Mouse (Mus musculus): ENCODE data around the gene Gm49776.

Gene Gm49776

DNA sequence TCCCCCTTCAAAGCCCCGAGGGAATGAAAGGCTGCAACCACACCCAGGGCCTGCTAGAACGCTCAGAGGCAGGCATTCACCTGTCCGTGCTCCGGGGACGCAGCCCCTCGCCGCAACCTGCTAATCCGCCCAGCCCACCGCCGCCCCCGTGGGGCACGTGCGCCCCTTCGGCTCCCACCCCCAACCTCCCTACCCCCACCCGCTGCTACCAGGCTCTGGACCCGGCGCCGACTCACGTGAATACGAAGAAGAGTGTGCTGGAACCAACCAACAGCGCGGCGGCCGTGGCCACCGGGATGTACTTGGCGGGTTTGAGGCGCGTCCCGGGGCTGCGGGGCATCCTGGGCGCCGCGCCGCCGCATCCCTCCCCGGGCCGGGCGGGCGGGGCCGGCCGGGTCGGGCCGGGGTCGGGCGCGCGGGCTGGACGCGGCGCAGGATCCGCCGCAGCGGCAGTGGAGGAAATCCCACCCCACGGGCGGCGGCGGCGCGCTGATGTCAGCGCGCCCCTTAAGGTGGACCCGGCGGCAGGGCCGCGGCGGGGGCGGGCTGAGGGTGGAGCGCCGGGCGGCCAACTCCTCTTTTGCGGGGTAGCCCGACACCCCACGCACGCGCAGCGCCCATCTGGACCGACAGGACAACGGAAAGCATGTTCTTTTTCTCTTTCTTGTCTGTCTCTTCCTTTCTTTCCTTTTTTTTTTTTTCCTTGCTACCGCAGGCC is 23.3 kb downstream of the Gm49776 start, which contains the start of gene Zdhhc8:
TSS of gene Zdhhc8 (minus strand) at position 466 of the 718 bp plus-strand sequence.
- peak; percentile 38 to 68 for DNase-seq (ENCODE audit: low spot score in 2 of 2)

DNA sequence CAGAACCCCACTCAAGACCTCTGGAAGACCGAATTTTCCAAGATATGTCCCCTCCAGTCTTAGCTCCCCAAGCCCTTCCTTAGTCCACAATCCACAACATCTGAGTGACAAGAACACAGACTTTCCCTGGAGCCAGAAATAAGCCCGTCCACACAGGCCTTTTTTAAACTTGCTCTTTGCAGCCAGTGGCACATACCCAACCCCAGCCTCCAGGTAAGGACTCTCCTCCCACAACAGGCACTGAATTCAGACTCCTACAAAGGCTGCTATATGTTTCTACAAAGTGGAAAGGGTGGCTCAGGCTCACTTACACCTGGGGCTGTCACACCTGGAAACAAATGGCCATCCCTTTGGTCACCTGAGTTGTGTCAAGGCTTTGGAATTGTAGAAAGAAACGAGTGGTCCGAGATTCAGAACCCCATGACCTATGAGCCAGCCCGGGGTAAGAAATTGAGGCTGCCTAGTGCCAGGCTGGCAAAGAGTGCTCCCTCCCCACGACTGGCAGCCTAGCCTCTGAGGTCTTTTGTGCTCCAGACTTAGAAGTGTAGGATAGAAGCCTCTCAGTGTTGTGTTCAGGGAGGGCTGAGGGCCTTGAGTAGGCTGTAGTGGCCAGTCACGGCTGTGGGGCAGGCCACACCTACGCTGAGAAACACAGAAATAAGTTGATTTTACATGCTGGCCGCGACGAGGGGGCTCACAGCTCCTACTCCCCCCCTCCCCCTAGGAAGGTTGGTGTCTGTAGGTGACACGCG is 24.0 kb downstream of the Gm49776 start:
- DNase-seq (ENCODE audit: low spot score in 2 of 2): no peak

DNA sequence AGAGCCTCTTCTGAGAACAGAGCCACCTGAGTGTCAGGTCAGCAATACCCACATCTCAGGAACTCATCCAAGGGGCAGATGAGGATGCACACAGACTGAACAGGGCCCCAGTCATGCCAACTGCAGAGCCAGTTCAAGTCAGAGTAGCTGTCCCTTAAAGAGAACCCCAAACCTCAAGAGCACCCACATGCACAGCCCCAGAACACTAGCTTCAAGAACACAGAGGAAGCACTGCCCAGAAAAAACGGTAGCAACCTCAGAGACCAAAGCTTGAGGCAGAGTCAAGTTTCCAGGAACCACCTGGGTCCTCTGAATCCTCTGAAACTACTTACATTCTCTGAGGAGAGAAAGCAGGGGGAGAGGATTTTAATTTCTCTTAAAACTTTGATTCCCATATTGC is 24.7 kb downstream of the Gm49776 start:
- no peak for DNase-seq (ENCODE audit: low spot score in 2 of 2)

DNA sequence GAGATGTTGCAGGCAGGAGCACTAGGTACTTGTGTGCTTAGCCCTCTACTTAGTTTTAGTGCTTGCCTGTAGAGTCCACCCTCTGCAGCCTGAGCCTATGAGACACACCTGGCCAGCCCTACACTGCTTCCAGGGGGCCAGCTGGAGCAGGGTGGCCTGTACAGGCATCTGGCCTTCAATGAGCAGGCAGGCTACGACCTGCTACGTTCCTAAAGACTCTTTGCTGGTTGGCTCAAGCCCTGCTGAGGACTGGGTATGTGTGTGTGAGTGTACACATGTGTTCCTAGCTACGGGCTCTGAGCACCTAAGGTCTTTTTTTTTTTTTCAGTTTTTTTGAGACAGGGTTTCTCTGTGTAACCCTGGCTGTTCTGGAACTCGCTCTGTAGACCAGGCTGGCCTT is 26.7 kb downstream of the Gm49776 start:
- DNase-seq (ENCODE audit: low spot score in 2 of 2): no peak

DNA sequence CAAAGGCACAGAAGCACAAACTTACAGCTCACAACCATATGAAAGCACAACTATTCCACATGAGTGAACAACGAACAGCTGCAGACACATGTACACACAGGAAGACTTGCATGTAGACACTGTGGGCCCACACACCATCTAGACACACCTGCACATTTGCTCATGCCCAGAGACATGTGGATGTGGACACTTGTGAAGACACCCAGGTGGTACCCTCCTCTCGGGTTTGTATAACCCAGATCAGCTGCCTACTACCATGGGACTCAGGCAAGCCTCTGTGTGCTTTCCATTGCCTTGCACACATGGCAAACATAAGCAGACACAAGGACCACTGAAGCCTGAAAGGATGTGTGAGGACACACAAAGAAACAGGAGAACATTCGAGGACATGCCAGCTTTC is 27.1 kb downstream of the Gm49776 start:
- no peak for DNase-seq (ENCODE audit: low spot score in 2 of 2)

DNA sequence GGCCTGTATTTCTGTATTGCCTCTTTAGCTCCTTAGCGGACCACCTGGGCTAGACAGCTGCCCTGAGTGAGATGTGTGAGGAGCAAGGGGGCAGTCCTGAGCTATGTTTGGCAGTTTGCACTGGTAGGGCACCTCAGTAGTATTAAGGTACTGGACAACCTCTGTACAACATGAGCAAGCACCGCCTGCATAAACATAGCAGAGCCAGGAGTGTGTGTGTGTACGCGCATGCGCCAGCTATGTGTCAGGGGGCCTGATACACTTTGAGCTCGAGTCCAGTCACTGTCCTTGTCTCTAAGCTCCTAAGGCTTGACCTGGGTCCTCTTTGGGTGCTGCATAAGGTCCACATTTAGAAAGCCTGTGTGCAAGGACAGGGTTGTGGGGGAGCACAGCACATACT is 27.5 kb downstream of the Gm49776 start:
- no peak for DNase-seq (ENCODE audit: low spot score in 2 of 2)

DNA sequence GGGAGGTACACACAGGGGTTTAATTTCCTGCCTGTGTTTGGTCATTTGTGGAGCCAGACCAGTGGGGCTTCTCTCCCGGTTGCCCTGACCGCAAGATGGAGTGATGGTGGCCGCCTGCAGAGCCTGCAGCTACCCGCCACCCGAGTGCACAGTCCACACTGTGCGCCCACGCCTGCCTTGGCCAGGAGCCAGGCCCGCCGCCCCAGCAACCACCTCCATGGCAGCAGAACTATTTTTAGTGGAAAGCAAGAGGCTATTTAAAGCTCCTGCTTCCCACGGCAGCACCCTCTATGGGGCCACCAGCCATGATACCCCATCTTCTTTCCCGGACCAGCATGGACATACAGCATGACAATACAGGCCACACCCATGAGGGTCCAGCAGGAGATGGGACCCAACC is 28.5 kb downstream of the Gm49776 start:
- DNase-seq (ENCODE audit: low spot score in 2 of 2): no peak

DNA sequence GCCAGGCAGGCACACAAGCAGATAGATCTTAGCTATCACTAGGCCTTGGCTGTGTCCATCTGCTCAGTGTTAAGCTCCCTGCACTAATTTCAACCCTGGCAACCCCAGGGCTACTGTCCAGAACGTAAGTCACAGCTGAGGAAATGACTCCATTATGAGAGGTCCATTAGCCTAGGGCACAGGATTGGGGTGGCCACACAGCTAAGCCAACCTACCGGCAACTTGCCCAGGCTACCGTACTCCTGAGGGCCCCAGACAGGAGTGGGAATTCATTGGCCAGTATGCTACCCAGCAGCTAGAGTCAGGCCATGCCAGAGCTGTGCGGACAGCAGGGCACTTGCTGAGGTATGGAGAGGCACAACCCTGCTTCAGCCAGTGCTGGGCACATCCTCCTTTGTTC is 29.3 kb downstream of the Gm49776 start:
- DNase-seq (ENCODE audit: low spot score in 2 of 2): no peak

DNA sequence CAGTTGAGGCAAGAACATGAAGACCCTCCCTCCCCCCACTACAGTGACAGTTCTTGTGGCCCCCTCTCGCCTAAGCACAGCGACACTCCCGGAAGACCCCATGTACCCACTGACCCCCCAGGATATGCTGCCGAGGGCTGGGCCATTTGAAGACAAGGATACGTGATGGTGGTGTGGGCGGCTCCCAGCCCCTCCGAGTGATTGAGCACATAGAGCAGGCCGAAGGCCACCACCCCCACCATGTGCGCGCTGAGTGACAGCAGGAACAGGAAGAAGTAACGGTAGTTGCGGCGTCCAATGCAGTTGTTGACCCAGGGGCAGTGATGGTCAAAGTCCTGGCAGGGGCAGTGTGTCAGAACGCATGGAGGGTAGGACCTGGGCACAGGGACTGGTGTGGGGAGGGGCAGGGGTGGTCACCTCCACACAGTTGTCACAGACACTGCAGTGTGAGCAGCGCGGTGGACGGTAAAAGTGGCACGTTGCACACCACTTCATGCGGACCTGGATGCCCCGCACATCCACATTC is 30.2 kb downstream of the Gm49776 start:
- no peak for DNase-seq (ENCODE audit: low spot score in 2 of 2)

DNA sequence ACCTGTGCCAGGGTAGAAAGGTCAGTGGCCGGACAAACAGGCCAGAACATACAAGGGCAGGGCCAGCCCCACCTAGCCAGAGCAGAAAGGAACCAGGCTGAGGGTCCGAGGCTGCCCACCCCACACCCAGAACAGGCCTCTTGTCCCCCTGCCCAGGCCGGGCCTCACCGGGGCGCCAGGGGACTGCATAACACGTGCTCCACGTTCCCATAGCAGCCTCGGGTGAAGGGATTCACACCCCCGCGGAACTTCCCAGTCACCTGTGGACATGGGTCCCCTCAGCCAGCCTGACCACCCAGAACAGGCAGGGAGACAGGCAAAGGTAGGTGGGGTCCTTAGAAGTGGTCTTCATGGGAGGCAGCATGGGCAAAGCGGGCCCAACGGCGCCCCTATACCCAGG is 30.9 kb downstream of the Gm49776 start:
- DNase-seq (ENCODE audit: low spot score in 2 of 2): no peak

DNA sequence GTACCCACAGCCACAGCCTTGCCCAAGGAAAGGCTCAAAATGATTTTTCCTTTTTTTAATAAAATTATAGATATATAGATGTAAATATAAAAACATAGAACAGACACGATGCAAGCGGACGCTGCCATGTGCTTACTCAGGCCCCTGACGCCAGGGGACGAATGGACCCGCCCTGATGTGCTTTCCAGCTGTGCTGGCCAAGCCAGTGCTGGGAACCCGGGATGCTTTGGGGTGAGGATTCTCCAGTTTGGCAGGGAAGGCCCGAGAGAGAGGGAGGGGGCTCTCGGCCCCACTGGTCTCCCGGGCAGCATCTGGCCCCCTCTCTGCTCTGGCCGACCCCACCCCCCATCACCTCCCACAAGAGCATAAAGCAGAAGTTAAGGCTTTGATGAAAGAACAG is 35.9 kb downstream of the Gm49776 start:
- DNase-seq (ENCODE audit: low spot score in 2 of 2): no peak

DNA sequence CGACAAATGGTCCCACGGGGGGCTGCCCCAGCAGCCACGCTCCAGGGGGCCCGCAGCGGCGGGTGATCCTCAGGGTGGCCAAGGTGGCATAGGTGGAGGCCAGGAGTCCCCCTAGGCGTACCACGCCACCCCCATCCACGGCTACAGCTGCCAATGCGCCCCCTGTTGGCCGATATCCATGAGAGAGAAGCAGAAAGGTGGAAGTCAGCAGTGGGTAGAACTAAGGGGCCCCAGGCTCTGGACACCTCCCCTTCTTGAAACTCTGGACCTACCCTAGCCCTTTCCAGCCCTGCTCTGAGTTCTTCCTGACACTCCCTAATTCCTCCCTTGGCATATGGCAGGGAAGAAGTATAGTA is 36.6 kb downstream of the Gm49776 start:
- no peak for DNase-seq (ENCODE audit: low spot score in 2 of 2)

DNA sequence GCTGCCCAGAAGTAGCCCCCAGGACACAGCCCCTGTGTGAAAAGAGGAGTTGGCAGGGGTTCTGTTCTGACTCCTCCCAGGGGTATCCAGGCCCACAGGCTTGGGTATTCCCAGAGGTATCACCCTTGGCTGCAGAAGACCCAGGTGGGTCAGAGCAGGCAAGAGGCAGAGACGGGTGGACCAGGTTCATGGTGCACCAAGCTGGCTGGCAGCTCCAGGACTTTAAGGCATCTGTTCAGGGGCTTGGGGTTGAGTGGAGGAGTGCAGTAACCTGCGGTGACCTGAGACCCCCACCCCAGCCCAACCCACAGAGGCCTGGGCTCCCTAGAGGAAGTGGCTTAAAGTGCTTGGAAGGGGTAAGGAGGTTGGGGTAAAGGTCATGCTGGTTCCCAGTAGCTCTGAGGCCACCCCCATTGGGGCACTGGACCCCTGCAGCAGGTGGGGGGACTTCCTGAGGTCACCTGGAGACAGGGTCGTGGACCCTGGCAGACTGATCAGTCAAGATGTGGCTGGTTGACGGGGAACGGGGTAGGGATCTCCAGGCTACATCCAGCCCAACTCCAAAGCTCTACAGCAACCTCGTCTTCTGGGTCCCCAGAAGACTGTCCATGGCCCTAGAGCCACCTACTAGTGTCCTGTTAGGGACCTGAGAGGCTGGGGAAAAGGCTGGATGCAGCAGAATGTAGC is 37.1 kb downstream of the Gm49776 start:
- DNase-seq (ENCODE audit: low spot score in 2 of 2): no peak

DNA sequence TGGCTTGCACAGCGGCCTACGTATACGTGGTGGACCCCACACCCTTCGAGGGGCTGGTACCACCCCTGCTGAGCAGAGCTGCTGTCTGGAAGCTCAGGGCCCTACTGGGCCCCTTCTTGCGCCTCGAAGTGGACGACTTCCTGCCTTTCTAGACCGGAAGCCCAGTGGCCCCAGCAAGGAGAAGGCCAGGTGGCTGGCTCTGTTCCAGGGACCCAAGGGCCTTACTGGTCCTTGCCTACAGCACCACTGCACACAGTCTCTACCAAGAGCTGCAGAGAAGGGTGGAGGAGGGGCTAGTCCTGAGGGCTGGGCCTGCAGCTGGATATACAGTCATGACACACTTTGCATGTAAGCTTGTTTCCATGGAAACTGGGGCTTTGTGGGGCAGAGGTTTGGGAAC is 38.1 kb downstream of the Gm49776 start:
- DNase-seq (ENCODE audit: low spot score in 2 of 2): no peak

DNA sequence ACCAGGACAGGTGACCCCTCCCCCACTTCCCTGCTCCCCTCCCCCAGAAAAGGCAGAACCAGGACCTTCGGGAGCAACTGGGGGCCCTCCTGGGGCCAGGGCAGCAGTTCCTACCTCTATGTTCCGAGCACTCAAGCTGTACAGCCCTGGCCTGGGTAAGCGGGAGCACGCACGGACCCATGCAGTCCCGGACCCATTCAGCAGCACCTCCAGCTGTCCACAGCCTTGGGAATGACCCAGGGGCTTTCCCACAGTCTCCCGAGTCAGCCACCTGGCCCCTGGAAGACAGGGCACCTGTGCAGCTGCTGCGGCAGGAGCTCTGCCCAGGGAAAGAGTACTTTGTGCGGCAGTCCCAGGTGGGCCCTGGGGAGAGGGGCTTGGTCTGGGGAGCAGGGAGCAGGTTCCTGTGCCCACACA is 39.5 kb downstream of the Gm49776 start:
- no peak for DNase-seq (ENCODE audit: low spot score in 2 of 2)

DNA sequence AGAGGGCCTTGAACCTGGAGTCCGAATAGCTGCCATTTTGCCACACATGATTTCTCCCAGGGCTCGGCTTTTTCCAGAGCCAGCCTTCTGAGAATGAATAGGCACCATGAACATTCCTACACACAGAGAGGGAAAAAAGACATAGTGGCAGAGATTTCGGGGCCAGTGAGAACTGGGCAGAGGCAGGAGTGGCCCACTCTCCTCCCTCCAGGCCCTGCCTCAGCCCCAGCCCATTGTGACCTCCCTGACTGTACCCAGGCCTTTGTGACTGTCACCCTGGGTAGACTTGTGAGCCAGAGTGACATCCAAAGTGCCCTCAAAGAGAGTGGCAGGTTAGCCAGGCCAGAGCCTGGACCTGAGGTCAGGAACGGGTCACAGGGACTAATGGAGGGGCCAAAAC is 40.5 kb downstream of the Gm49776 start, which contains the start of gene Ccdc188:
TSS of gene Ccdc188 (plus strand) at position 301 of the 400 bp plus-strand sequence.
- no peak for DNase-seq (ENCODE audit: low spot score in 2 of 2)

DNA sequence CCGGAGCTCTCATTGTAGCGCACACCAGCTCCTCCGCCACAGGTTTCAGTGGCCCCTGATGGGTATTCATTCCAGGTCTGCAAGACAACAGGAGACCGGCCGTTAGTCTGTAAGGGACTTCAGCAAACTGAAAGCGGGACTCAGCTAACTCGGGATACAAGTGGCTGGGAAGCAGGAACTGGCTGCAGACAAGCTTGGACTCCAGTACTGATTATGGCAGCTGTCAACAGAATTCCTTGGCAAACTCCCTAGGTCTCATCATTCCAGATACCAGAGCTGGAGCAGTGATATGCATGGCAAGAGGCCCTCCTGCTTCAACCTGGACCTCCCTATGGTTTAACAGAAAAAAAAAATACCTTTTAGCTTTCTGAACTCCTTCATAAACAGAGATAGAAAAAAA is 43.3 kb downstream of the Gm49776 start:
- DNase-seq (ENCODE audit: low spot score in 2 of 2): no peak

DNA sequence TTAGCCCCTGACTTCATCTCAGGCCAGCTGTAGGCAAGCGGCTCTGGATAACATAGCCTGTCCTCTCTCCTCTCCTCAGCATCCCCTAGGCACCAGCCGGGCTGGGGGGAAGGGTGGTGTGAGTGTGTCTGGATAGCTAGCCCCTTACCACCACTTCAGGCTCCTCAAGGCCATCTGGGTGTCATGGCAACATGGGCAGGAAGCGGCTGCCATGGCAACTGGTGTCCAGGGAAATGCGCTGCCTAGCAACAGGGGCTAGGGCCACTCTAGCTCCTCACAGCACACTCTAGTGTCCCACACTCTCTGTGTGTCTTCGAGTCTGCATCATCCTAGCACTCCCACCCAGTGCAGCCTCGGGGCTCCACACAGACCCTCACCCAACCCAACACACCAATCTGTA is 44.4 kb downstream of the Gm49776 start:
- no peak for DNase-seq (ENCODE audit: low spot score in 2 of 2)

DNA sequence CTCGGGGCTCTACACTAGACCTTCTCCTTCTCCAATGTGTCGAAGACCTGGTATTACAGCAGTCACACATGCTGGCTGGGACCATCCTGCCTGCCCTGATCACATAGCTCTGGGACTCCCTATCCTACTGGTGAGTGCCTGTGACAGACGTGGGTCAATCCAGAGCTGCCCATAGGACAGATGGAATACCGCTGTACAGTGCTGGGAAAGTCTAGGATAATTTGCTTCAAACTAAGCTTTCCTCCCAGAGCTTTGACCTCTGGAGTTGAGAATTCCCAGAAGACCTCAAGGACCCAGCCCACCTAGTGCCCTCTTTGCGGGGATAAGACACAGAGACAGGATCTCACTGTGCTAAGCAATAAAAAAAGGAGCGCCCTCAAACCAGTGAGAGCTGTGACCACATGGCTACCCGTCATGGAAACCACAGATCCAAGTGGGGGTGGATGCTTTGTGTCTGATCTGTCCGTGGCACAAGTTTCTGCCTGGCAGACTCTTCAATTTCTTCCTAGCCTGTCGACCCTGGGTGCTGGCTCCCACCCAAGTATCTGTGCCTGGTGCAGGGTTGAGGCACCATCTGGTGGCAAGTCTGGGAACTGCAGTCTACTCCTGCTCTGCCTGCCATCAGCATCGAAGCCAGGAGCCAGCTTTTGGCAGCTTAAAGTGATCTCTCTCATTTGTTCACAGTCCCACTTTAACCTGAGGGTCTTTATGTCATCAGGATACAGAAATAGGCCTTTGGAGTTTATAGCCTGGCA is 46.5 kb downstream of the Gm49776 start:
- peak; percentile 56 to 79 for DNase-seq (ENCODE audit: low spot score in 2 of 2)

DNA sequence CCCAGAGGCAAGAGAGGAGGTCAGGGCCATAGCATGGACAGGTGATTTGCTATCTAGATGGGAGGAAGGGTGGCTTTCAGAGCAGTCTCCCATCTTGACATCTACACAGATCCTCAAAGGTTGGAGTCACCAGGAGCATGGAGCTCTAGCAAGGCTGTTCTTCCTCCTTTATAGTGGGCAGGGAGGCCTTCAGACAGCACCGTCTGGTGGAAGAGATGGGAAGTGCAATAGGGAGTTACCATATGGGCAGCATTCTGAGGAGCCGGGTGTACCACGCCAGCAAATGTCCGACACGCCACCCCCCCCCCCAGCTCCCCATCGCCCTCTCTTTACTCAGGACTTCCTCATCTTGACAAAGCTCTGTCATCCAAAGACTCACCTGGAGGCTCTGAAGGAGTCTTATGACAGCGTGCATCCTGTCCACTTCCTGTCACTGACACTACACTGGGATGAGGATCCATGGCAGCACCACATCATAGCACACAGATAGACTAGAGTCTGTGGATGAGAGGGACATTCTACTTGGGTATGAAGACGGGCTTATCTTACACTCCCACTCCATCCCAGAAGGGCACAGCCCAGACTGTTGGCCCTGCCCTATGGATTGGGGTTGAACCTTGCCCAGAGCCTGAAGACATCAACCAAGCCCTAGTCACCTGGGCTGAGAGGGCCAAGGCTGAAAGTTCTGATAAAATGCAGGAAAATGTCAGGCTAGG is 47.3 kb downstream of the Gm49776 start:
- peak in 1 of 2 experiments; percentile 45 for DNase-seq (ENCODE audit: low spot score in 2 of 2)

Data from urinary bladder, adult 18-20 months (tissue).